Mouse (Mus musculus) embryonic fibroblast, embryonic 13.5 days (primary cell): Measurements from ENCODE around the gene Arhgap20.

Experiments
- CTCF ChIP-seq: IDR thresholded peaks from 2 replicates; pipeline ENCODE4 v1.5.1; 2011; ENCODE audit warnings: mild to moderate bottlenecking, control low read depth, low read length, moderate library complexity, borderline replicate concordance; ENCODE audit not compliant: insufficient read depth
- POLR2A ChIP-seq: IDR thresholded peaks from 2 replicates; pipeline ENCODE4 v1.6.1; 2011; ENCODE audit warnings: low read depth, mild to moderate bottlenecking, control low read depth, low read length, moderate library complexity

- TF ChIP-seq CTCF (no peak), POLR2A (no peak)
These were observed 116.2 kb downstream of the Arhgap20 start for GRCm38 (mm10) chr9:51881386-51881785.
